Mouse (Mus musculus): ENCODE measurements around the gene Cbll1.

Gene Cbll1

DNA sequence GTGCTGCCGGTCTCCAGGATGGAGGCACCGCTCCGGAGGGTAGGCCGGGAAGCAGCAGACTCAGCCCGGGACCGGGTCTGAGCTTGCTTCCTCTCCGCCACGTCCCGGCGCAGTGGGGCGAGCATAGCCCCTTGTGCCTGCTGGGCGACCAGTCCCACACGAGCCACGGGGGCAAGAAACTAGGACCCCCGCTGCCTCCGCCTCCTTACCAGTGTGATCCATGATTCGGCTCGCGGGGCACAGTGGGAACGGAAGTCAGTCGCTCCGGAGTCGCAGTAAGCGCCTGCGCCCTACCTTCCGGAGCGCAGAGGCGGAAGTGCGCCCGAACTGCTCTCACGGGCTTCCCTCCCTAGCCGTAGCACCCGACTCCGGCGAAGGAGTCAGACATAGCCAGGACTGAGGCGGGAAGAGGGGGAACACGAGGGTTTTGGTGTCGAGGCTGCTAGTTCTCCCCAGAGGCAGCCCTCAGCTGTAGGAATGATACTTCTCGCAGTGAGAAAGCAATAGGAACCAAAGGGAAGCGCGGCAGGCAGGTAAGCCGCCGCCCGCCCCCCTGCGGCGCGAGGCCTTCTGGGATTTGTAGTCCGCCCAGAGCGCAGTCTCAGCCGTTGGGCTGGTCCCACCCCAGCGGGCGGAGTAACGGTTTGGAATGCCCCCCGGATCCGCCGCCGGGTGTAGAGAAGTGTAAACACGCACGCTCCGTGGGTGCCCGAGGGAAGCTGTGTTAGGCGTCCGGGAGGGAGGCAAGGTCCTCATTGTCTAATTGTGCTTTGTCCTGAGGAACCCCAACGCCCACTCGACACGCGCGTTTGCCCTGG, at the start of gene Cbll1:
Gene Cbll1, minus strand, starts transcription at position 303 of the 818 bp plus-strand sequence.
- DNase-seq, result peak; percentile 99

DNA sequence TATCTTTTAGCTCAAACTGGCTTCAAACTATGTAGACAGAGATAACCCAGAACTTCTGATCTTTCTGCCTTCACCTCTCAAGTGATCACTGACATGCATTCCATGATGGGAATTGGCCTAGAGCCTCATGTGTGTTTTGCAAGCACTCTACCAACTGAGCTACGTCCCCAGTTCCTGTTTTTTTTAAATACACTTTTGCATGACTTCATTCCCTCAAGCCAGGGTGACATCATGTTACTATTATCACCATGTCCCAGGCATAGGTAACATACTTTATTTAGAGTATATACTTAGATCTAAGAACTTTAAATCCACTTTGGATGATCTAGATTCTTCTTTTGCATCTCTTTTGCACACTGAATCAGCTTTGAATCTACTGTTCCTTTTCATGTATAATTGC, 46.6 kb upstream of the Cbll1 start:
- DNase-seq, result no peak

DNA sequence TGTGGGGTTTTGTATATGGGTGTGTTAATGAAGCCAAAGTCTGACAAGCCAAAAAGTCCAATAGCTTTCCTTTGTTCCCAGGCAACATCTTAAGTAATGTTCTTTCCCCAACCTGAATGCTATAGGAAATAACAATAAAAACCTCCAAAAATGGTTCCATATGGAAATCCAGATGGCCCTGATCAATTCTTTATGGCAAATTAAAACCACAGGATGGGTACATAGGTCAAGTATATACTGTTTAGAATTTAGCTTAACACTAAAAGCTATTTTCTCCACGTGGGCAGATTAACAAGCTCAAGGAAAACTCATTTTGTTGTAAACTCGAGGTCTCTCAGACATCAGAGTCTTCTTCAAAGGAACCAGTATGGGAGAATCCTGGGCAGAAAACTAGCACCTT, 45.8 kb upstream of the Cbll1 start:
- no peak for DNase-seq

DNA sequence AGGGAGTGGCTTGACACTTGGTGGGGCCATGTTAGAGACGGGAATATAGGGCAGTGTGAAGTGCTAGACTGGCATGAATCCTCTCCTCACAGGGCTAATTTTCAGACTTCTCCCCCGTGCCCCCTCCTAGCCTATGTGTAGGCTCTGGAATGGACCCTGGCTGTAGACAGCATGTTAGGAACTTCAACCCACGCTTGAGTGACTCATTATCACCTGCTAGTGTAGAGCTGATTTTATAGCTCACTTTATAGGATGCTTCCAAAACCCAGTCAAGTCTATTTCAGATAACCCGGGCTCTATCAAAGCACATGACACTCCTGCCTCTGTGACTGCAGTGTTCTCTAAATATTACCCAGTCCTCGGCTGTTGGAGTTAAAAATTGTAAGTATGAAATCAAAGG, 42.1 kb upstream of the Cbll1 start:
- no peak for DNase-seq

DNA sequence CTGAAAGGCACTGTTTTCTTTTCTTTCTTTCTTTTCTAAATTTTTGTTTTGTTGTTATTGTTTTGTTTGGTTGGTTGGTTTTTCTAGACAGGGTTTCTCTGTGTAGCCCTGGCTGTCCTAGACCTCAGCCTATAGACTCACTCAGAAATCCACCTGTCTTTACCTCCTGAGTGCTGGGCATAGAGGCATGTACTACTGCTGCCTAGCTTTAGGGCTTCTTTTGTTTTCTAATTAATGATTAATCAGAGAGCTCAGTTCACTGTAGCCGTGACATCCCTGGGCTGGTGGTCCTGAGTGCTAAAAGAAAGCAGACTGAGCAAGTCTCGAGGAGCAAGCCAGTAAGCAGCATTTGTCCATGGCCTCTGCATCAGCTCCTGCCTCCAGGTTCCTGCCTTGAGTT, 40.4 kb upstream of the Cbll1 start:
- DNase-seq, result no peak

DNA sequence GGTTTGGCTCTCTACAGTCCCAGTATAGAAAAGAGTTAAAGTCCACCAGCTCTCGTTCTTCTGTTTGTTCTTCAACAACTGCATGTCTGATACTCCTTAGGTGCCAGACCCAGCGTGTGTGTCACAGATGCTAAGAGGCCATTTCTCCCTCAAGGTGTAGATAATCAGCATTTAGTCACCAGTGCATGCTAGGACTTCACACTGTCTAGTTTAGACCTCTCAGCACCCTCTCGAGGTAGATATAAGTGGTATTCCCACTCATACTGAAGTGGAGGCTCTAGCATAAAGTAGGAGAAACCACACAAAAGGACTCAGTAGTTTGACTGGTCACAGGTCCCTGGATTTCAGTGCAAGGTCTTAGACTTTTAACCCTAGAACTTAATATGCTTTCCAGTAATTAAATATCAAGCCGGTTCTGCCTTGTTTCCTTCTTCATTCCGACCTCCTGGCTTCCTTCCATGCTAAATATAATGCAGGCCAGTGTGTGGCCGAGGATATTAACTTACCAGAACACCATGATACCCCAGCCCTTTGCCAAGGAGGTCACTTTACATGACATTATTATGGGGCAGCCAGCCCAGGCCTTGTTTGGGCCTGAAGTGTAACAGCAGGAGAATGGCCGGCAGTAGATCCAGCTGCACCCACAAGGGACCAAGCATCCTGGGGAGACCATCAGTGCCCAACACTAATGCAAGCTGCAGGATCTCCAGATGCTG, 38.3 kb upstream of the Cbll1 start:
- DNase-seq, result no peak

DNA sequence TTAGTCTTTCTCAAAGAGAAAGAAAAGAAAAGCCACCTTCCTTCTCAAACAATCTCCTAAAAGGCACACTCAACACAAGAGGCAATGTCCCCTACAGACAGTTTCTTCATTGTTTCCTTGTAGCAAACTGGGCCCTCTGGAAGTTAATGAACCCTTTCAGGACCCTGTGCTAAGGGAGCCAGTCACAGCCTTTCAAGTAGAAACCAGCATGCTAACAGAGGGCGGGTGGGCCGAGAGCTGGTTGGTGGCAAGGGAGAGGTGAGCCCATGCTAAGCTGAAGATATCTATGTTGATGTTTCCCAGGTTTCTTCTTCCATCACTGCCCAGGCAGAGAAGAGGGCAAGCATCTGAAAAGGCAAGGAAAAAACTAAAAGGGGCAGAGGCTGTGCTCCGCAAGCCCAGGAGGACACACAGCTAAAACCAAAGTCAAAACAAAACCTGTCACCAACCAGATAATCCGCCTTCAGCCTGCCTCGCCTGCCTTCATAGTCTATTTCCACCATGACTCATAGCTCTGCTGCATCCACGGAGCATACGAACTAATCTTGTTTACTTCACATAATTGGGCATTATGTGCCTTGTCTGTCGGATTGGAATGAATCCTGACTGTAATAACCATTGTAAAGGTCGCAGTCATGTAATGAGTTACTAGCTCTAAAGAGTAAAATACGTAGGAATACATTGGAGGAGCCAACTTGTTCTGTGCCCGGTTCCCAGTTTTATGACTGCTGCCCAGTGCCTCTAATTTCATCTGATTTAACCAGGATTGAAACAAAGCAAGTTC, 34.8 kb upstream of the Cbll1 start:
- DNase-seq, result no peak

DNA sequence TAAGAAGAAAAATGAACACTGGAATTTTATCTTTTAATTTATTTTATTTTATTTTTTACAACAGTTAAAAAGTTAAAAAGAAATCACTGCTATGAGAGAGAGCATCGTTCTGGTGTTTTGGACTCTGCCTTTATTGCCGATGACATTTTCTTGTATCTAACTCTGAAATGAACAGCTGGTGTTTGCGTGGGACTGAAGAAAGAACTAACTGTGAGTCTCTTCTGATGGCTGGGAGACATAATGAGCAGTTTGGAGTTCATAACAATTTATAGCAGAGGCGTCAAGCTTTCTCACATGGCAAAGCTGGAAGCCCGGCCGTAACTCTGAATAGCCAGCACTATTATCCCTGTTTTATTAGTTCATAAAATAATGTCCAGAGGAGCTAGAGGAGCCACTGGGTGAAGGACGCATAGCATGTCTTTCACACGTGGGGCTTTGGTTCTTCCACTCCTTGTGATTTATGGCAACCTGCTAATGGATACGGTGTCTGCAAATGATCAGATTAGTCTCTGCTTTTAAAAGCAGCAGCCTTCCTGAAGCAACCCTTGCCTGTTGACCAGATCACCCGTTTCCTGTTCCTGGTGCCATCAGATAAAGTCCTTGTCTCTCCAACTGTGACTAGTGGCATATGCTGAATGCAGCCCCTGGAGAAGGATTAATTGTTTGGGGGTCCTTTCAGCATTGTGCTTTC, 33.9 kb upstream of the Cbll1 start:
- DNase-seq, result no peak

DNA sequence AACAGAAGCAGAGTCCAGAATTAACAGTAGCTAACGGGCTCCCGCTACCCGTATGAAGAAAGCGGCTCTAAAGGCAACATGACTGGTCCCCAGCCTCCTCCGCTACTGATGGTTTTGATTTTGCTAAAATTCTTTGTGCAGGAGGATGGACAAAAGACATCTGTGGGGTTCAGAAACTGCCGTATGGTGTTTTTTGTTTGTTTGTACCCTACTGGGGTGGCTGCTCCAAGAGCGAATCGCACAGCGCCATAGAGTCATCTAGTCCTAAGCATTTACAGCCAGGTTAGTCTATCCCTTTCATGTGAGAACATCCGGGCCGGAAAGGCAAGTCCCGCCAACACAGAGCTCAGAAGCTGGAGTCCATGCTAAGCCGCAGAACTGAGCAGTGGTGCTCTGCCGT, 32.6 kb upstream of the Cbll1 start:
- no peak for DNase-seq

DNA sequence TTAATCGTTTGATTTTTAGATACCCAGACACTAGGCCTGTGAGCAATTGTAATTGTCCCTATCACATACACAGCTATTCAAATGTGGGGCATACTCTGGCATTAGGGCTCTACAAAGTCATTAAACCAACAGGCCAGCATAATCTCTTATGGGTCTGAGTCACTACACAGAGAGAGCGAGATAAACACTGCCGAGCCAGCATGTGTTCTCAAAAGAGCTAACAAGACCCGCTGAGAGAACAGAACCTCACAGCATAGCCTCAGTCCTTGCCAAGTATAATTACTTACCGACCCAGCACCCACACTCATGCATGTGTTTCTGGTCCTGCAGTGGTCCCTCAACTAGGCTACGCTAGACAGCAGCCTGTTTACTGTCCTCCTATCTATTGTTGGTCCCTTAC, 28.0 kb upstream of the Cbll1 start:
- peak in 1 of 2 experiments; percentile 42 for DNase-seq

DNA sequence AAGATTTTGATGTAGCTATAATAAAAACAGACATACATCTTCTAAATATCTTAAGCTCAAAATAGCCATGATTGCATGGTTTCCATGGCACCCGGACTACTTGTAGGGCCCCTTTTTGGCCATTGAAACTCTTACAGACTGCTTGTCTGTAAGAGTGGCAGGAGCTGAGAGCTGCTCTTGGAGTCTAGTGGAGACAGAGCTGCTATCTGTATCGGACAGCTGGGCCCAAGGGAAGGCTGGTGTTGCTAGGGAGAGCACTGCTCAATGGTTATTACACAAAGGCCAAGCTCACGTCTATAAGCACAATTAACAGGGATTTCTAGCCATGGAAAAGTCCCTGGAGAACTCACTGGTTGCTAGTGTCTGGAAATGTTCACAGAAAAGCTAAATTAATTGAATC, 22.0 kb upstream of the Cbll1 start:
- no peak for DNase-seq

DNA sequence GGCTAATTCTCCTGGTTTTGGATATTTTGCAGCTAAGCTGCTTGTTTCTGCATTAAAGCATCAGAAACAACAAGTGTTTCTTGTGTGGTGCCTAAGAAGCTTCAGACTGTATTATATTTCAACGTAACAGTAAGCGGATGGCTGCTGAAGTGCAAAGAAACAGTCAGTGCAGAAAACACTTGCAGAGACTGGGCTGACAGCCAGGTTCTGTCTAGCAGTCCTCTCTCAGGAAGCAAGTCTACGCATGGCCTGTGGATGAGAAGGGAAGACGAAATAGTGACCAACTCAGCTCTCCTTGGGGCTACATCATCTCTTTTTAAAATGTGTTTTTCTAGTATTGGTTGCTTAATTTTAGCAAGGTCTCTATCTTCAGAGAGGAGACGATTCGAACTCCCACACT, 20.7 kb upstream of the Cbll1 start:
- DNase-seq, result peak; percentile 66 to 78

DNA sequence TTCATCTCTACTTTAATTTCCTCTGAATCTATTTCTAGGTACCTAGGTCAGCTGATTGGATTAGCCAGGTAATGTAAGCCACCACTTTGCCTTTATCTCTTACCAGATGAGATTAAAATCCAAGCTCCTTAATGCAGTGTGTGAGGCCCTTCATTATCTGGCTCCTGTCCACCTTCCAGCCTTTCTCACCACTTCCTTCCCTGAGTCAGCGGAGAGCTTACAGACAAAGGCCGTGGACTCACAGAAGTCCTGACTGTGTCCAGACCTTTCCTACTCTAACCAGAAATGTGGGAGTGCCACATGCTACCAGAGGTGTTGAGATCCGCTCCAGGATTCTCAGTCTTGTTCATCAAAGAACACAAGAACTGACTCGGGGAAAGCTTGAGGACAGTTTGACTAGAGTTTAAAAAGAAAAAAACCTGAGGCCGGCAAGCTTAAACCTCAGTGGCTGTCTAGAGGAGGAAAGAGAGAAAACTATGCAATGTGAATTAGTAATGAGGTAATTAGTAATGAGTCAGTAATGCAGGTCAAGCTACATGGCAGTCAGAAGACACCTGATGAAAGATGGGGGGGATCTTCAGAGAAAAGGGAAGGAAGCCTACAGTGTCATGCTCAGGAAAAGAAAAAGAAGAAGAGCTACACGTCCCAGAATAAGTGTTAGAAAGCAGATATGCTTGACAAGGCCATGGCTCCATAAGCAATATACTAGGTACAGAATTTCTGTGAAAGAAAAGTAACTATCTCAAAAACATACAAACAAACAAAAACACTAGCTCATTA, 14.5 kb upstream of the Cbll1 start:
- no peak for DNase-seq

DNA sequence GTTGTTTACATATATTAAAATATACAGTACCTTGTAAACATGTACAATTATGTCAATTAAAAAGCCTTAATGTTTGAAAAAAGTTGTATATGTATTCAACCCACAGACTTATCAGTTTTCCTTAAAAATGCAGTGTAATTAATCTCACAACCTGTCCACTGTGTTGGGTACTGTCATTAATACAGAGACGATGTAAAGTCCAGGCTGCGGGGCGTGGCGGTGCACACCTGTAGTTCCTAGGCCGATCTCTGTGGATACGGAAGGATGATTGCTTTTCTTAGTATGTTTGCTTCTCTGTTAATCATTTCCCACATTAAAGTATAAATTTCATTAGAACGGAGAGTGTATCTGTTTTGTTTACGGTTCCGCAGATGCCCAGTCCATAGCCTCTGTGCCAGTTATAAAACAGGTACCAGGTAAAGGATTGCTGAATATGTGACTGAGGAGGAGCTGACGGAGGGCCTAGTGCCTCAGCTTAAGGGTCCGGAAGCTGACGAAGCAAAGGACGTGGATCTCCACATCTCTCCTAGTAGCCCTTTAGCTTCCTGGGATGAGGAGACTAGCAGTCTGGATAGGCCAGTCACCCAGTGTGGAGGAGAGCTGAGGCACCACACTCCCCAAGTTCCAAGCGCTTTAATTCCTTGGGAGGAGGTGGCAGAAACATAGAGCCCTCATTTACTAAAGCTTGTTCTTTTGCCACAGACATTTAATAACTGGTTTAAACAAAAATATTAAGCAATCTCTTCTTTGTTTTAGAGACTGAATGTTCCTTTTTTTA, 13.4 kb upstream of the Cbll1 start:
- DNase-seq, result no peak

DNA sequence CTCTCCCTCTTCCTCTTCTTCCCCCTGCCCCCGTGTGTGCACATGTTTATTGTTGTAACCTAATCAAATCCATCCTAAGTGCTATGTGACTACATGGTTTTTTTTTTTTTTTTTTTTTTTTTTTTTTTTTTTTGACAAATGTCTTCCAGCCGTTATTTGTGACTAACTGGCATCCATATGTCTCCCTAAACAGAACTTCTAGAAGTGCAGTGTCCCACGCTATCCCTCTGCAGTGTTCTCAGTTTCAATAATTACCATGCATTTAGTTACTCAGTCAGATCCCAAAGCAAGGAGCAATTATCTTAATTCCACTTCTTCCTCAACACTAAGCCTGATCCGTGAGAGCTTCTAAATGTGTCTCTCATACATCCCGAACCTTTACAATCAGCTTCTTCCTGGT, 11.8 kb upstream of the Cbll1 start:
- no peak for DNase-seq

DNA sequence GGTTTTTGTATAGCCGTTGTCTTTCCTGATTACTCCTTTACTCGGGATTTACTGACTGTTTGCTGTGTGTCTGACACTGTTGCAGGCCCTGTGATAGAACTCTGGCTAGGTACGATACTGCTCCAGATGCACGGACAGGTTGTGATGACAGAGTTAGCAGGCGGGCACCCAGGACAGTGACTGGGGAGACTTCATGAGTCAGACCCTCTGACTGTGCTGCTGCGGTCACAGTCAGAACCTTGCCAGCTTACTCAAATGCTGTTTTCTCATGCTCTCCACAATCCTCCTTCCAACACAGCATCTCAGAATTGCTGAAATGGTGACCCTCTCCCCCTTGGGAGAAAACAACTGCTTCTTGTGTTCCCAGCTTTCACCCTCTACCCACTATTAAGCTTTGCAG, 9.1 kb upstream of the Cbll1 start:
- DNase-seq, result no peak

DNA sequence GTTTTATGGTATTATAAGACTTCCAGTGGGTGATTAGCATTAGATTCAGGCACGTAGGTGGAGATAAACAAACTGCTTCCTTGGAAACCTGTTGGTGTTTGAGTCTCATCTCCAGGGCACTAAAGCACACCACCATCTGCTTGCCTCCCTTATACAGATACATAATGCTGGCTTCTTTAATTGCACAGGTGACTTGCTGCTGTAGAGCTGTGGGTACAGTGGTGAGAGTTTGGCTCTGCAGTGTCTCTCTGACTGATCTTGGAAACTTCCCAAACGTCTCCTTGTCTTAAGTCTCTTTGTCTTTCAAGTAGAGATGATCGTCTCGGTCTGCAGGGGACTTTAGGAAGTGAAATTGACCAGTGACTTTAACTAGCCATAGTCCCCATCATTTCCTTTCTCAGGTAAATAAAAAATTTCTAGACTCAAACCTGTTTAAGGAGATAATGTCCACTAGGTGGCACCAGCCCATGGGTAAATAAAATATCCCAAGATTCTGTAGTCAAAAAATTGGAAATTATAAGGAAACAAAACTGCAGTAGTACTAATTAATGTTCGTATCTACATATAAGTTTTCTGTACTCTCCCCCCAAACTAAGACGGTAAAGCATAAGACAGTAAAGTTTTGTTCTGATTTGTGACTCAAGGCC, 8.4 kb upstream of the Cbll1 start:
- DNase-seq, result peak; percentile 59 to 79

DNA sequence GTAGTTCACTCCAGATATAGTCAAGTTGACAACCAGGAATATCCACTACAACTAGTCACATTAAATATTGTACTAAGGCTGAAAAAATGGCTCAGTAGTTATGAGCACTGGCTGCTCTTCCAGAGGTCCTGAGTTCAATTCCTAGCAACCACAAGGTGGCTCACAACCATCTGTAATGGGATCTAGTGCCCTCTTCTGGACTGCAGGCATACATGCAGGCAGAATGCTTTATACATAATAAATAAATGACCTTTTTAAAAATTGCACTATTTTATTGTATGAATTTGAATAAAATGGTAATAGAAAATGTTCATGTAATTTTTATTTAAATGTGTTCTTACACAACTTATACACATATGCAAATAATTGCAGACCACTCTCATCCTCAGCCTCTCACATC, 3.8 kb upstream of the Cbll1 start:
- DNase-seq, result no peak

DNA sequence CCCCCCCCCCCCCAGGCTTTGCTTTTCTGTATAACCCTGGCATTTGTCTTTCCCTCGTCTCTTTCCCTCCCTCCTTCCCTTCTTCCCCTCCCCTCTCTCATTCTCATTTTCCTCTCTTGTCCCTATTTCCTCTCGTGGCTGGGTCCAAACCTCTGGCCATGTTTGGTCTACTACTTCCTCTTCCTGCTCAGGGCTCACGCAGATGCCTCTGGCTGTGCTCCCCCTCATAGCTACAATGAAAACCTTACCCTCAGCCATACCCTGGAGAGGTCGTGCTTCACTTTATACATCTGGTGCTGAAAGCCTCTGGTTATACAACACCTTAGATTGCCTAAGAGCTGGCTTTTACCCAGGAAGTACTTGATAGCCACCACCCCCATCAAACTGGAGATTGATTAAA, 1.9 kb upstream of the Cbll1 start:
- DNase-seq, result no peak

DNA sequence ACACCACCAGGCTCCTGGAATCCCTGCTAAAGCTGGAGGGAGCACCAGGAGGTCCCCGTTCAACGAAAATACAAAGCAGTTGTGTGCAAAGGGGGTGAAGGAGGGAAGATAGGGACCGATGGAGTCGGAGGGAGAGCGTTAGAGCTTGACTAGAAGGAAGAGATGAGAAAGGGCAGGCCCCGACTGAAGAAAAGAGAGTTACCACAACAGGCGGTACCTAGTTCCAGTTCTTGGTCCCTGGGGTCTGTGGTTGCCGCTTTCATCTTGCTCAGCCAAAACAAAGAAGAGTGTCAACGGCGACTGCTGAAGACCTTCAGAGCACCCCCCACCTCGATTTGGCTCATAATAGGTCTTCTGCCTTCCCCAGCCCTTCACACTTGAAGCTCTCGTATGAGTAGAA, 780 bp upstream of the Cbll1 start:
- no peak for DNase-seq

DNA sequence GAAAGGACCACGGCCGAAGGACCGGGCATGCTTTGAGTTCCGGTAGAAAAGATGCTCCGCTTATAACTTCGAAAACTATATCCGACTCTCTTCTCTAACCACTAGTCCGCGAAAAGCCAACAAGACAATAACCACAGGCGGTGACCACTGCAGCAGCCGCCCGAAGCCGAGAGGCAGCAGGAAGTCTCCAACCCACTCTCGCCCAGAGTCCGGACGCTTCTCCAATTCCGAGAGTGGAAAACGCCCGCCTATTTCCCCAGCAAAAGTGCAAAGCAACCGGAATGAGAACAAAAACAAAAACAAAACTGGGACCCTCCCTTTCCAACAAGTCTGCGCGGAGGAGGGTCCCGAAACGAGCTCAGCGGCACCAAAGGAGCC, 491 bp downstream of the Cbll1 start:
- no peak for DNase-seq
